Mouse (Mus musculus): Measurements from ENCODE around the gene Stat3.

GRCm38 (mm10) chr11:100974381-100974970 lies 35.1 kb upstream of the Stat3 start:
- TF ChIP-seq CTCF (IDR thresholded peaks at IDR 0.05; ENCODE audit: low read depth, low read length), result no peak
- no peak for TF ChIP-seq TAL1 (conservative IDR thresholded peaks at IDR 0.05; ENCODE audit: low read depth, low read length)
- TF ChIP-seq GATA1 (IDR thresholded peaks at IDR 0.05; ENCODE audit: borderline replicate concordance, low read length), result no peak
- TF ChIP-seq POLR2AphosphoS5 (IDR thresholded peaks at IDR 0.05; ENCODE audit: insufficient replicate concordance, low read depth, low read length), result no peak

Data from G1E (cell line).